Mouse (Mus musculus): Measurements from ENCODE around the gene Fis1. TPM values are rescaled to one million over a fixed set of nuclear protein-coding genes. Genes with fewer than 3 reads are reported as not detected.

Gene Fis1
- polyA plus RNA-seq, 1 experiment, result 217 TPM

- DNase-seq, result no peak
- TF ChIP-seq CTCF (IDR thresholded peaks at IDR 0.05; ENCODE audit: insufficient read depth, low read length) (no peak), POLR2A (IDR thresholded peaks at IDR 0.05; ENCODE audit: borderline replicate concordance, extremely low read depth, low read depth, low read length) (no peak)
- no peak overlapping the region for H3K4me3 ChIP-seq (replicated peaks; ENCODE audit: extremely low read depth, low read depth, low read length)
- 85% methylated on average over 8 of the region's 8 CpGs for WGBS
- peaks cover under 1% of the 10 kb centered on the region; the same call in 1 of the 2 replicates for H3K4me1 ChIP-seq (ENCODE audit: control insufficient read depth, insufficient read depth, low read length)
Observed at GRCm38 (mm10) chr5:136980974-136981373, 27.9 kb downstream of the Fis1 start.

- Histone ChIP-seq H3K4me1 (ENCODE audit: control insufficient read depth, insufficient read depth, low read length) (peaks cover 3% of the 10 kb centered on the region; the same call in 1 of the 2 replicates), H3K4me3 (replicated peaks; ENCODE audit: extremely low read depth, low read depth, low read length) (no peak overlapping the region)
- TF ChIP-seq CTCF (IDR thresholded peaks at IDR 0.05; ENCODE audit: insufficient read depth, low read length) (peak; percentile 72), POLR2A (IDR thresholded peaks at IDR 0.05; ENCODE audit: borderline replicate concordance, extremely low read depth, low read depth, low read length) (no peak)
- DNase-seq, result peak; percentile 52
- 50% methylated on average over 15 of the region's 16 CpGs for WGBS
Observed at GRCm38 (mm10) chr5:136982338-136982930, 29.4 kb downstream of the Fis1 start.

GRCm38 (mm10) chr5:136984828-136985227 is 31.8 kb downstream of the Fis1 start:
- no peak for DNase-seq
- peaks cover 3% of the 10 kb centered on the region; the same call in 1 of the 2 replicates for H3K4me1 ChIP-seq (ENCODE audit: control insufficient read depth, insufficient read depth, low read length)
- WGBS, result 55% methylated on average over 14 of the region's 14 CpGs
- TF ChIP-seq POLR2A (IDR thresholded peaks at IDR 0.05; ENCODE audit: borderline replicate concordance, extremely low read depth, low read depth, low read length) (no peak), CTCF (IDR thresholded peaks at IDR 0.05; ENCODE audit: insufficient read depth, low read length) (no peak)
- H3K4me3 ChIP-seq (replicated peaks; ENCODE audit: extremely low read depth, low read depth, low read length), result no peak overlapping the region

GRCm38 (mm10) chr5:136986695-136987137 is 33.6 kb downstream of the Fis1 start, which contains the start of gene Plod3:
Plod3 (plus strand) TSS chr5:136987019.
- H3K4me1 ChIP-seq (ENCODE audit: control insufficient read depth, insufficient read depth, low read length), result peaks cover 3% of the 10 kb centered on the region; the same call in 1 of the 2 replicates
- no peak for DNase-seq
- peak within 1 kb of the TSS; percentile 83 for H3K4me3 ChIP-seq (replicated peaks; ENCODE audit: extremely low read depth, low read depth, low read length)
- WGBS, result under 1% methylated on average over 26 of the region's 26 CpGs
- TF ChIP-seq CTCF (IDR thresholded peaks at IDR 0.05; ENCODE audit: insufficient read depth, low read length), result no peak
- peak; percentile 81; the same call in 1 of the 2 replicates for TF ChIP-seq POLR2A (IDR thresholded peaks at IDR 0.05; ENCODE audit: borderline replicate concordance, extremely low read depth, low read depth, low read length)

GRCm38 (mm10) chr5:136987138-136987933 is 34.3 kb downstream of the Fis1 start:
- peak; percentile 86 for DNase-seq
- WGBS, result under 1% methylated on average over 67 of the region's 67 CpGs
- TF ChIP-seq POLR2A (IDR thresholded peaks at IDR 0.05; ENCODE audit: borderline replicate concordance, extremely low read depth, low read depth, low read length) (peak; percentile 67; the same call in 1 of the 2 replicates), CTCF (IDR thresholded peaks at IDR 0.05; ENCODE audit: insufficient read depth, low read length) (no peak)
- Histone ChIP-seq H3K4me3 (replicated peaks; ENCODE audit: extremely low read depth, low read depth, low read length) (peak overlapping the region; percentile 83), H3K4me1 (ENCODE audit: control insufficient read depth, insufficient read depth, low read length) (peaks cover 3% of the 10 kb centered on the region; the same call in 1 of the 2 replicates)

- WGBS, result 3% methylated on average over 12 of the region's 12 CpGs
- no peak for DNase-seq
- TF ChIP-seq POLR2A (IDR thresholded peaks at IDR 0.05; ENCODE audit: borderline replicate concordance, extremely low read depth, low read depth, low read length) (no peak), CTCF (IDR thresholded peaks at IDR 0.05; ENCODE audit: insufficient read depth, low read length) (no peak)
- Histone ChIP-seq H3K4me3 (replicated peaks; ENCODE audit: extremely low read depth, low read depth, low read length) (peak within 1 kb of the TSS; percentile 83), H3K4me1 (ENCODE audit: control insufficient read depth, insufficient read depth, low read length) (peaks cover 3% of the 10 kb centered on the region; the same call in 1 of the 2 replicates)
Observed at GRCm38 (mm10) chr5:136987934-136988271, 34.8 kb downstream of the Fis1 start, which contains the start of gene Znhit1. Znhit1 (minus strand) TSS chr5:136988021.

GRCm38 (mm10) chr5:136988420-136988819 is 35.3 kb downstream of the Fis1 start:
- peaks cover 3% of the 10 kb centered on the region; the same call in 1 of the 2 replicates for H3K4me1 ChIP-seq (ENCODE audit: control insufficient read depth, insufficient read depth, low read length)
- TF ChIP-seq CTCF (IDR thresholded peaks at IDR 0.05; ENCODE audit: insufficient read depth, low read length) (no peak), POLR2A (IDR thresholded peaks at IDR 0.05; ENCODE audit: borderline replicate concordance, extremely low read depth, low read depth, low read length) (no peak)
- no peak overlapping the region for H3K4me3 ChIP-seq (replicated peaks; ENCODE audit: extremely low read depth, low read depth, low read length)
- peak; percentile 33 for DNase-seq
- 46% methylated on average over 7 of the region's 7 CpGs for WGBS

GRCm38 (mm10) chr5:136989801-136990200 is 36.7 kb downstream of the Fis1 start:
- Histone ChIP-seq H3K4me3 (replicated peaks; ENCODE audit: extremely low read depth, low read depth, low read length) (no peak overlapping the region), H3K4me1 (ENCODE audit: control insufficient read depth, insufficient read depth, low read length) (peaks cover 3% of the 10 kb centered on the region; the same call in 1 of the 2 replicates)
- TF ChIP-seq POLR2A (IDR thresholded peaks at IDR 0.05; ENCODE audit: borderline replicate concordance, extremely low read depth, low read depth, low read length) (no peak), CTCF (IDR thresholded peaks at IDR 0.05; ENCODE audit: insufficient read depth, low read length) (no peak)
- DNase-seq, result no peak
- WGBS, result 76% methylated on average over 6 of the region's 6 CpGs

GRCm38 (mm10) chr5:136999449-136999848 is 46.4 kb downstream of the Fis1 start:
- no peak for DNase-seq
- no peak for TF ChIP-seq POLR2A (IDR thresholded peaks at IDR 0.05; ENCODE audit: borderline replicate concordance, extremely low read depth, low read depth, low read length)
- TF ChIP-seq CTCF (IDR thresholded peaks at IDR 0.05; ENCODE audit: insufficient read depth, low read length), result no peak
- Histone ChIP-seq H3K4me1 (ENCODE audit: control insufficient read depth, insufficient read depth, low read length) (no peaks in the 10 kb centered on the region), H3K4me3 (replicated peaks; ENCODE audit: extremely low read depth, low read depth, low read length) (no peak overlapping the region)
- WGBS, result 79% methylated on average over 4 of the region's 5 CpGs
